8 mouse cellular contexts compared by ENCODE assay signal in the genomic region with DNA sequence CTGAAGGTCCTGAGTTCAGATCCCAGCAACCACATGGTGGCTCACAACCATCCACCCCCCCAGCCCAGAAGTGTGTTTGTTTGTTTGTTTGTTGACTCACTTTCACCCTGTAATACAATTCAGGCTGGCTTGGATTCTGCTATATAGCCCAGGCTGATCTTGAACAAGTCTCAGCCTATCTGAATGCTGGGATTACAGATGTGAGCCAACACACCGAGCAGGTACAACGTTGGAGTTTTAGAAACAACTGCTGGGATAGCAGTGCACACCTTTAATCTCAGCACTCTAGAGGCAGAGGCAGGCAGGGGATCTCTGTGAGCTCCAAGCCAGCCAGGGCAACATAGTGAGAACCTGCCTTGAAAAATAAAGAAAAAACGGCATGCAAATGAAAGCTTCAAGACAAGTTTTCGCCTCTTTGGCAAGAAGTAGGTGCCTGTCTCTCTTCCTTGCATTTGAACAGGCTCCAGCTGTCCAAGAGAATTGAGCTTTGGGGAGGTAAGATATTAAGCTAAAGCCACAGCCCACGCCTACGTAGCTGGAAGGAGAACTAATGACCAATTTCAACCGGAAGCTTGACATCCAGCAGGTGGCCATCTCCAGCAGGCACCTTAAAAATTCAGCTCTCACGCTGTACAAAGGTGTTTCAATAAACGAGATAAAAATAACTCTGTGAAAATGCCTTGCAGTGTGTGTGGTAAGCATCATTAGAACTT. TPM values are rescaled to one million over a fixed set of nuclear protein-coding genes. Genes with fewer than 3 reads are reported as not detected.
DNase-seq lines count a peak whose midpoint lies in the region; ATAC-seq and TF ChIP-seq lines count a peak whose summit lies in the region.

No protein-coding gene starts in this region.

- no peak for TF ChIP-seq CTCF in cerebellum, adult 2 months (IDR thresholded peaks at IDR 0.05; ENCODE audit: borderline replicate concordance, insufficient read depth, low read depth, low read length)

- peak overlapping the region; percentile 94 for H3K4me3 ChIP-seq in cerebellum, adult 2 months (replicated peaks; ENCODE audit: insufficient read depth, low read depth, low read length)
- peak overlapping the region; percentile 72 for H3K4me3 ChIP-seq in hindbrain, embryonic 12.5 days
- H3K4me3 ChIP-seq in limb, embryonic 14.5 days (replicated peaks; ENCODE audit: low read length): peak overlapping the region; percentile 59
- peak overlapping the region; percentile 64 for H3K4me3 ChIP-seq in stomach, embryonic 15.5 days (replicated peaks)

- 13% methylated on average over 9 of the region's 9 CpGs for WGBS in cerebellum, adult 2 months
- WGBS in hindbrain, embryonic 12.5 days: 14% methylated on average over 9 of the region's 9 CpGs
- 11% methylated on average over 9 of the region's 9 CpGs for WGBS in limb, embryonic 14.5 days
- 9% methylated on average over 9 of the region's 9 CpGs for WGBS in stomach, embryonic 15.5 days

- peaks cover 10% of the 10 kb centered on the region for H3K4me1 ChIP-seq in cerebellum, adult 2 months (ENCODE audit: control insufficient read depth, insufficient read depth, low read length)
- H3K4me1 ChIP-seq in hindbrain, embryonic 12.5 days: peaks cover 29% of the 10 kb centered on the region
- peaks cover 6% of the 10 kb centered on the region; the same call in 1 of the 2 replicates for H3K4me1 ChIP-seq in limb, embryonic 14.5 days (ENCODE audit: control insufficient read depth, insufficient read depth, low read length)
- peaks cover 17% of the 10 kb centered on the region for H3K4me1 ChIP-seq in stomach, embryonic 15.5 days

- peak overlapping the region; percentile 89 for H3K4me2 ChIP-seq in hindbrain, embryonic 12.5 days (replicated peaks)
- H3K4me2 ChIP-seq in limb, embryonic 14.5 days (replicated peaks; ENCODE audit: low read depth, low read length, severe bottlenecking): peak overlapping the region; percentile 86
- peak overlapping the region; percentile 95 for H3K4me2 ChIP-seq in stomach, embryonic 15.5 days

- no peaks in the 10 kb centered on the region for H3K27me3 ChIP-seq in cerebellum, adult 2 months (ENCODE audit: control insufficient read depth, insufficient read depth, low read length)
- H3K27me3 ChIP-seq in hindbrain, embryonic 12.5 days: peaks cover 33% of the 10 kb centered on the region
- peaks cover 34% of the 10 kb centered on the region for H3K27me3 ChIP-seq in limb, embryonic 14.5 days (ENCODE audit: control insufficient read depth, insufficient read depth, low read length)
- H3K27me3 ChIP-seq in stomach, embryonic 15.5 days (replicated peaks): peaks cover 38% of the 10 kb centered on the region

- TF ChIP-seq POLR2A in cerebellum, adult 2 months (IDR thresholded peaks at IDR 0.05; ENCODE audit: borderline replicate concordance, insufficient read depth, low read length): no peak
- no peak for TF ChIP-seq POLR2A in limb, embryonic 14.5 days (IDR thresholded peaks at IDR 0.05; ENCODE audit: borderline replicate concordance, extremely low read depth, insufficient read depth, insufficient read length)

- ATAC-seq in cerebellum, adult (ENCODE audit: insufficient number of reproducible peaks, low FRiP score, low TSS enrichment): no peak
- ATAC-seq in hindbrain, embryonic 12.5 days (ENCODE audit: low FRiP score): no peak
- no peak for ATAC-seq in limb, embryonic 14.5 days (ENCODE audit: low FRiP score, low read depth)
- ATAC-seq in stomach, embryonic 15.5 days (ENCODE audit: insufficient read depth, low FRiP score, low read depth): no peak

- H3K9ac ChIP-seq in hindbrain, embryonic 12.5 days: peak overlapping the region; percentile 69; the same call in 1 of the 2 replicates
- peak overlapping the region; percentile 59; the same call in 1 of the 2 replicates for H3K9ac ChIP-seq in limb, embryonic 14.5 days (ENCODE audit: low read depth, low read length, severe bottlenecking)
- 0 out of 2 replicates have a peak overlapping the region, but pooled peaks have one; percentile 25 for H3K9ac ChIP-seq in stomach, embryonic 15.5 days

- no peaks in the 10 kb centered on the region for H3K36me3 ChIP-seq in hindbrain, embryonic 12.5 days
- no peaks in the 10 kb centered on the region for H3K36me3 ChIP-seq in limb, embryonic 14.5 days (ENCODE audit: control insufficient read depth, insufficient read depth, low read length)
- H3K36me3 ChIP-seq in stomach, embryonic 15.5 days: no peaks in the 10 kb centered on the region

- no peaks in the 10 kb centered on the region for H3K9me3 ChIP-seq in hindbrain, embryonic 12.5 days (replicated peaks)
- H3K9me3 ChIP-seq in limb, embryonic 14.5 days (ENCODE audit: control insufficient read depth, low read length): no peaks in the 10 kb centered on the region
- H3K9me3 ChIP-seq in stomach, embryonic 15.5 days: no peaks in the 10 kb centered on the region

- DNase-seq in cerebellum, adult 2 months: peak; percentile 43 to 52
- DNase-seq in brain, adult 2 months (ENCODE audit: low read depth, low spot score): peak; percentile 64
- no peak for DNase-seq in limb, embryonic 14.5 days (ENCODE audit: low spot score)
- DNase-seq in ovary, adult 18-20 months (ENCODE audit: low spot score): no peak
- no peak for DNase-seq in layer of hippocampus, adult 11-12 months (ENCODE audit: low spot score)

- H3K27ac ChIP-seq in cerebellum, adult 2 months (ENCODE audit: insufficient read depth, low read length): no peak overlapping the region
- H3K27ac ChIP-seq in hindbrain, embryonic 12.5 days: peak overlapping the region; percentile 17; the same call in 1 of the 2 replicates
- no peak overlapping the region for H3K27ac ChIP-seq in limb, embryonic 14.5 days (replicated peaks; ENCODE audit: low read depth, low read length)
- 0 out of 2 replicates have a peak overlapping the region, but pooled peaks have one; percentile 61 for H3K27ac ChIP-seq in stomach, embryonic 15.5 days

RNA-seq across cellular contexts. Expression of gene Mapt, which starts 1.0 kb away (rescaled TPM):
- polyA plus RNA-seq in cerebellum, adult 2 months (2012; rRNA removed): 273 and 275 TPM in 2 replicates
- 235 and 248 TPM in 2 replicates for polyA plus RNA-seq in hindbrain, embryonic 12.5 days (2016; fragmentation: Nextera tagmentation; extraction: Ambion mirVana)
- polyA plus RNA-seq in limb, embryonic 14.5 days (2012; rRNA removed): 2.2 and 2.6 TPM in 2 replicates
- 1.8 and 2.2 TPM in 2 replicates for polyA plus RNA-seq in limb, embryonic 14.5 days (2014; fragmentation: Nextera tagmentation; extraction: Ambion mirVana)
- 14.1 and 15.4 TPM in 2 replicates for polyA plus RNA-seq in stomach, embryonic 15.5 days (2015; fragmentation: Nextera tagmentation; extraction: Ambion mirVana)

RNA-seq across cellular contexts. Expression of gene Sppl2c, which starts 44.1 kb away (rescaled TPM):
- polyA plus RNA-seq in cerebellum, adult 2 months (2012; rRNA removed): not detected in 2 replicates
- not detected in 2 replicates for polyA plus RNA-seq in hindbrain, embryonic 12.5 days (2016; fragmentation: Nextera tagmentation; extraction: Ambion mirVana)
- not detected in 2 replicates for polyA plus RNA-seq in limb, embryonic 14.5 days (2012; rRNA removed)
- not detected in 2 replicates for polyA plus RNA-seq in limb, embryonic 14.5 days (2014; fragmentation: Nextera tagmentation; extraction: Ambion mirVana)
- not detected in 2 replicates for polyA plus RNA-seq in stomach, embryonic 15.5 days (2015; fragmentation: Nextera tagmentation; extraction: Ambion mirVana)

Comparison
In these comparisons a context has a peak if more than half of its experiments do, and no peak if none do; other contexts are left out.
1. DNase-seq: peak in cerebellum, adult 2 months (2 of 2) and brain, adult 2 months (single experiment); none in limb, embryonic 14.5 days (single experiment), ovary, adult 18-20 months (single experiment) and layer of hippocampus, adult 11-12 months (single experiment).
2. H3K27ac ChIP-seq: peak in hindbrain, embryonic 12.5 days (single experiment) and stomach, embryonic 15.5 days (single experiment); none in cerebellum, adult 2 months (single experiment) and limb, embryonic 14.5 days (single experiment).
3. RNA of gene Mapt, which starts 1.0 kb away (polyA plus RNA-seq): 273 to 275 TPM in cerebellum, adult 2 months and 235 to 248 TPM in hindbrain, embryonic 12.5 days; 14.1 to 15.4 TPM in stomach, embryonic 15.5 days and 1.8 to 2.6 TPM in limb, embryonic 14.5 days; every median in the first group is over 10 times any median in the second.
4. Peak in every context shown above with its lines, with median percentiles within 50 percentile points of each other: H3K4me3 ChIP-seq, H3K4me2 ChIP-seq and H3K9ac ChIP-seq.